Mouse (Mus musculus) neural tube, embryonic 11.5 days (tissue): Measurements from ENCODE around the gene Ranbp9. TPM values are rescaled to one million over a fixed set of nuclear protein-coding genes. Genes with fewer than 3 reads are reported as not detected.

Experiments used
- ATAC-seq: fragments of 200-750 bp; cut with Nextera tagmentation; 2 replicates; pipeline ENCODE4 v1.8.0; 2017; ENCODE audit warnings: moderate number of reproducible peaks, mild to moderate bottlenecking, moderate TSS enrichment, moderate library complexity; ENCODE audit not compliant: insufficient read depth, low FRiP score, low TSS enrichment
- DNase-seq: peaks from one replicate; pipeline ENCODE4 v3.0.0-alpha.2; 2015; ENCODE audit warnings: low spot score
- H3K27ac ChIP-seq: fragments of 300-500 bp; sonication (generic); 2 replicates; pipeline ENCODE4 v1.5.1; 2014; ENCODE audit warnings: low read depth, mild to moderate bottlenecking, low read length
- H3K27me3 ChIP-seq: fragments of 300-500 bp; sonication (generic); 2 replicates; pipeline ENCODE4 v1.6.1; 2014; ENCODE audit warnings: mild to moderate bottlenecking, low read length, mixed read lengths; ENCODE audit not compliant: control insufficient read depth, insufficient read depth
- H3K36me3 ChIP-seq: fragments of 300-500 bp; sonication (generic); 2 replicates; pipeline ENCODE4 v1.6.1; 2014; ENCODE audit warnings: mild to moderate bottlenecking, low read length, moderate library complexity, mixed read lengths; ENCODE audit not compliant: control insufficient read depth, insufficient read depth
- H3K4me1 ChIP-seq: fragments of 300-500 bp; sonication (generic); 2 replicates; pipeline ENCODE4 v1.6.1; 2014; ENCODE audit warnings: low read length, mixed read lengths; ENCODE audit not compliant: control insufficient read depth, insufficient read depth
- H3K4me2 ChIP-seq: fragments of 300-500 bp; sonication (generic); 2 replicates; pipeline ENCODE4 v1.6.1; 2014; ENCODE audit warnings: low read depth, mild to moderate bottlenecking, moderate library complexity
- H3K4me3 ChIP-seq: fragments of 300-500 bp; sonication (generic); 2 replicates; pipeline ENCODE4 v1.5.1; 2014; ENCODE audit warnings: low read depth, low read length
- H3K9ac ChIP-seq: fragments of 300-500 bp; sonication (generic); 2 replicates; pipeline ENCODE4 v1.6.1; 2014; ENCODE audit warnings: mild to moderate bottlenecking, low read length
- H3K9me3 ChIP-seq: fragments of 300-500 bp; sonication (generic); 2 replicates; pipeline ENCODE4 v1.6.1; 2016; ENCODE audit warnings: low read length; ENCODE audit not compliant: control insufficient read depth
- WGBS: fragments of 180-500 bp; shearing (Covaris S2); extraction: QIAGEN DNeasy Blood & Tissue Kit; methylation state at CpG from one replicate; pipeline ENCODE4 v1.1.7; 2014; 5-methylcytosine and 5-hydroxymethylcytosine counted together
- polyA plus RNA-seq: library from polyadenylated mRNA; unstranded; fragments of >200 nt; fragmentation: Nextera tagmentation; extraction: Ambion mirVana; gene quantifications from 2 replicates; pipeline ENCODE4 v1.2.1, GENCODE M21; 2014

Ranbp9 gene
- polyA plus RNA-seq, 1 experiment from 2014 or later: 10.9 TPM

GRCm38 (mm10) chr13:43374918-43375432 lies 106.1 kb downstream of the Ranbp9 start:
- 76% methylated on average over 2 of the region's 2 CpGs for whole genome bisulfite sequencing
- no peak overlapping the region for H3K4me3 ChIP-seq
- ATAC-seq: no peak
- DNase-seq: no peak
- H3K9me3 ChIP-seq: no peaks in the 10 kb centered on the region
- H3K27ac ChIP-seq: no peak overlapping the region
- H3K9ac ChIP-seq: no peak overlapping the region
- H3K4me1 ChIP-seq: no peaks in the 10 kb centered on the region
- H3K27me3 ChIP-seq: no peaks in the 10 kb centered on the region
- no peak overlapping the region for H3K4me2 ChIP-seq
- peaks cover 7% of the 10 kb centered on the region for H3K36me3 ChIP-seq

DNA sequence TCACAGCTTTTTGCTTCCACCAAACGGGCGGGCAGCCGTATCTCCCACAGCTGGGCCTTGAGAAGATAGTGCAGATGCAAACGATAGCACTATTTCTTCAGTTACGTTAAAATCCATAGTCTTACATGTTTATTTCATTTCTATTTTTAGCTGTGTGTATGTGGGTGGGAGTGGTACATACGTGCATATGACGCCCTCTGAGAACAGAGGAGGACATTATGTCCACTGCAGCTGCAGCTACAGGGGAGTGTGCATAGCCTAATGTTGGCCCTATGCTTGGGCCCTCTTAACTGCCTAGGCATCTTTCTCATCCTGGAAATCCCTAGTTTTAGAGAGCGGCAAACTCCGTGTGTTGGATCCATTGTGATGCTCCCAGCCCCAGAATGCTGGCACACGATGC lies 106.9 kb downstream of the Ranbp9 start:
- WGBS: 90% methylated on average over 10 of the region's 10 CpGs
- Histone ChIP-seq H3K9ac (no peak overlapping the region), H3K27me3 (no peaks in the 10 kb centered on the region), H3K9me3 (no peaks in the 10 kb centered on the region), H3K4me2 (no peak overlapping the region), H3K4me1 (no peaks in the 10 kb centered on the region), H3K36me3 (peaks cover 7% of the 10 kb centered on the region), H3K4me3 (no peak overlapping the region), H3K27ac (no peak overlapping the region)
- DNase-seq (no peak), ATAC-seq (no peak)

GRCm38 (mm10) chr13:43372892-43373291 lies 108.2 kb downstream of the Ranbp9 start:
- Histone ChIP-seq H3K4me1 (no peaks in the 10 kb centered on the region), H3K9me3 (no peaks in the 10 kb centered on the region), H3K9ac (no peak overlapping the region), H3K36me3 (peaks cover 7% of the 10 kb centered on the region), H3K27me3 (no peaks in the 10 kb centered on the region), H3K27ac (no peak overlapping the region), H3K4me2 (no peak overlapping the region), H3K4me3 (no peak overlapping the region)
- WGBS: 81% methylated on average over 1 of the region's 1 CpGs
- no peak for ATAC-seq
- DNase-seq: no peak

GRCm38 (mm10) chr13:43370063-43370462 lies 111.0 kb downstream of the Ranbp9 start:
- no peak overlapping the region for H3K4me3 ChIP-seq
- peaks cover 7% of the 10 kb centered on the region for H3K36me3 ChIP-seq
- H3K9ac ChIP-seq: no peak overlapping the region
- H3K9me3 ChIP-seq: no peaks in the 10 kb centered on the region
- H3K27ac ChIP-seq: no peak overlapping the region
- no peaks in the 10 kb centered on the region for H3K27me3 ChIP-seq
- DNase-seq (no peak), ATAC-seq (no peak)
- 0 out of 2 replicates have a peak, but pooled peaks cover 3% of the 10 kb centered on the region for H3K4me1 ChIP-seq
- WGBS: 94% methylated on average over 6 of the region's 6 CpGs
- no peak overlapping the region for H3K4me2 ChIP-seq

DNA sequence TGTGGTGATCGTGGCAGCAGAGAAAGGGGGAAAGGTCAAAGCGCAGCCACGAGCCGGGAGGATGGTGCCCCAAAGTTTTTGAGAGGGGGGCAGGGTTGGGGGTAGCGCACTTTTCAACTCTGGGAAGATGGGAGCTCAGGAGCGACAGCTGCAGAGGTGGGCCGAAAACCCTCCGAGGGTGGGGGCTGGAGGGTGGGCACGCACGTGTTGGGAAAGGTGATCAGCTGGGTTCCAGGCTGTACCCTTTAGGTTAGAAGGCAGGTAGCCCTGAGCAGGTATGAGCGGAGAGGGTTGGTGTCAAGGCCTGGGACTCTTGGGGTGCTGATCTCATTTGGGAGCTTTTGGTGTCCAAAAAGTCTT lies 115.3 kb downstream of the Ranbp9 start:
- peak overlapping the region; percentile 53 for H3K4me3 ChIP-seq
- H3K9ac ChIP-seq: peak overlapping the region; percentile 77
- DNase-seq (no peak), ATAC-seq (peak; percentile 72)
- no peaks in the 10 kb centered on the region for H3K27me3 ChIP-seq
- peak overlapping the region; percentile 79 for H3K4me2 ChIP-seq
- 0 out of 2 replicates have a peak, but pooled peaks cover 3% of the 10 kb centered on the region for H3K4me1 ChIP-seq
- 14% methylated on average over 11 of the region's 11 CpGs for WGBS
- H3K36me3 ChIP-seq: no peaks in the 10 kb centered on the region
- no peaks in the 10 kb centered on the region for H3K9me3 ChIP-seq
- H3K27ac ChIP-seq: peak overlapping the region; percentile 46; the same call in 1 of the 2 replicates

- Histone ChIP-seq H3K9me3 (no peaks in the 10 kb centered on the region), H3K4me3 (peak within 1 kb of the TSS; percentile 53), H3K27ac (peak within 1 kb of the TSS; percentile 46), H3K4me2 (peak within 1 kb of the TSS; percentile 79), H3K27me3 (no peaks in the 10 kb centered on the region), H3K9ac (peak within 1 kb of the TSS; percentile 77), H3K36me3 (no peaks in the 10 kb centered on the region), H3K4me1 (0 out of 2 replicates have a peak, but pooled peaks cover 3% of the 10 kb centered on the region)
- ATAC-seq: peak; percentile 96
- WGBS: 15% methylated on average over 42 of the region's 42 CpGs
- DNase-seq: peak; percentile 96
Observed at GRCm38 (mm10) chr13:43364985-43365824, 115.9 kb downstream of the Ranbp9 start, which contains the start of gene Sirt5. TSS of gene Sirt5 (plus strand) at chr13:43365496.

DNA sequence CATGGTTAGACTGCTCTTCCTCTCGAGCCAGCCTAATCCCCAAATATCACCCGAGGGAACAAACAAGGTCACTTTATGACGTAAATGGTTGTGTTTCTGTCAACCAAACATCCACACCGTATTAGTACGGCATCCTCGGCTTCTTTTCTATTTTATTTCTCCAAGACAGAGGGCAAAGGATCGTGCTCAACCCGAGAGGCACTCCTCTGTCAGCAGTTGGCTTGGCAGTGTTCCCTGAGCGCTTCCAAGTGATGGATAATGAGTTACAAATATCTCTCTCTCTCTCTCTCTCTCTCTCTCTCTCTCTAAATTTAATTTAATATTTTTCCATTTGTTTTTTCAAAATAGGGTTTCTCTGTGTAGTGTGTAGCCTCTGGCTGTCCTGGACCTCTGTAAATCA lies 118.7 kb downstream of the Ranbp9 start:
- H3K4me1 ChIP-seq: 0 out of 2 replicates have a peak, but pooled peaks cover 3% of the 10 kb centered on the region
- no peaks in the 10 kb centered on the region for H3K9me3 ChIP-seq
- H3K4me3 ChIP-seq: no peak overlapping the region
- no peaks in the 10 kb centered on the region for H3K36me3 ChIP-seq
- no peak for DNase-seq
- ATAC-seq: no peak
- H3K27me3 ChIP-seq: no peaks in the 10 kb centered on the region
- H3K27ac ChIP-seq: no peak overlapping the region
- WGBS: 92% methylated on average over 9 of the region's 9 CpGs
- no peak overlapping the region for H3K4me2 ChIP-seq
- H3K9ac ChIP-seq: no peak overlapping the region

DNA sequence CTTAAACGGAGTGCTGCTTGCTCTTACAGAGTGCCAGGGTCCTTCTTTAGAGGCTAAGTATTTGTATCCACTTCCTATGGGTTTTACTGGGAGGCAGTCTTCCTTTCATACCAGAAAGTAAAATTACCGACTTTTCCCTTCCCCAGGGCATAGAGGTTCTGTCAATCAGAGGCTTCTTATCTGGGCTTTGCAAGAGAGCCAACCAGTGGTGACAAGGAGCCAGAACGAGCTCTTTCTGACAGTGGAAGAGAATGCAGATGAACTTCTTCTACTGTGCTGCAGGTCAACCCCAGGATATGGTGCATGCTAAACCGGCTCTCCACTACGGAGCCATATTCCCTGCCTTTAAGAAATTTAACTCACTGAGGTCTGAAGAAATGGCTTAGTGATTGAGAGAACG lies 120.5 kb downstream of the Ranbp9 start:
- Histone ChIP-seq H3K4me1 (no peaks in the 10 kb centered on the region), H3K27me3 (no peaks in the 10 kb centered on the region), H3K4me3 (no peak overlapping the region), H3K9me3 (no peaks in the 10 kb centered on the region), H3K27ac (no peak overlapping the region), H3K9ac (no peak overlapping the region), H3K4me2 (no peak overlapping the region), H3K36me3 (no peaks in the 10 kb centered on the region)
- ATAC-seq: no peak
- 73% methylated on average over 6 of the region's 6 CpGs for WGBS
- no peak for DNase-seq
